Mouse (Mus musculus) large intestine, adult 2 months (tissue): ENCODE data around the gene Haus8. TPM values are rescaled to one million over a fixed set of nuclear protein-coding genes. Genes with fewer than 3 reads are reported as not detected.
"Not testable (repeated sequence)": the region's sequence is repeated elsewhere in the genome, so short reads cannot be mapped to it uniquely, and the experiment has no call there.

ENCODE experiments used
- DNase-seq: peaks from one replicate; pipeline ENCODE4 v3.0.0-alpha.2; 2012; ENCODE audit warnings: low read depth, low spot score
- WGBS: fragments of 180-500 bp; shearing (Covaris S2); methylation state at CpG from one replicate; pipeline ENCODE4 v1.1.7; 2018; 5-methylcytosine and 5-hydroxymethylcytosine counted together
- polyA plus RNA-seq: library from polyadenylated mRNA; depleted of rRNA; stranded (reverse); fragments of >200 nt; gene quantifications from 2 replicates; pipeline ENCODE4 v1.2.3, GENCODE M21; 2012; rRNA removed

The Haus8 gene
- polyA plus RNA-seq, result 6.6 and 8.5 TPM in 2 replicates

DNA sequence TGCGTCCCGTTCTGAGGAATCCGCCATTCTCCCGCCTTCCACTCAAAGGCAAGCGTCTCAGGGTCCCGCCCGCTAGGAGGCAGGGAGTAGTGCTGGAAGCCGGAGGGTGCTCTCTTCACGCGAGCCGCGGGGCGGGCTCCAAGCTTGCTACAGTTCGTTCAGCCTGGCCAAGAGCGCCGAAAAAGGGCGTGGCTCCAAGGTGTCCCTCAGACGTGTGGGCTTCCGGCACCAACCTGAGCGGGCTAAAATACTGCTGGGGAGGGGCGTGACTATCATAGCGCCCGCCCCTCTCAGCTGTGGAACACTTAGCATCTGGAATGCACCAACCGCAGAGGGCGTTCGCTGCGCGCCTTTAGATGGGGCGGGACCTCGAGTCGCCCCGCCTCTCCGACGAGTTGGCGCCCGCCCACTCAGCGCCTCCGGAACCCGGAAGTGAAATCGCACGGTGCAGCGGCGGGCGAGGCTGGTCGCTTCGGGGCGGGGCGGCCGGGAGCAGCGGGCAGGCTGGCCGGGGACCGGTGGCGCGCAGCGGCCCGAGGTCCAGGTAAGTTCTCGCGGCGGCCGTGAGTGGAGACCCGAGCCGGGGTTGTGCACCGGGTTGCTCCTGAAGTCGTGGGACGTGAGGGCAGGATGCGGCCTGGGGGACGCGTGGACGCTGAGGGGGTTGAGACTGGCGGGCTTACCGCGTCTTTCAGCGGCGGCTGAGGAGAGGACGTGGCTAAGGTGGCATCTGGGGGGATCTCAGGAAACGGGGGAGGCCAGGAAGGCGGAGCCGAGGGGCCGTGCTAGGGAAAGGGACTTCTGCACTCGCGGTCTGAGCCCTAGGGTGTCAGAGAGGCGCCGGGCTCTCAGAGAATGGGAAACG lies at the start of gene Haus8, which contains the start of gene Myo9b:
Gene Haus8, minus strand, starts transcription at position 649 of the 865 bp plus-strand sequence.
Gene Myo9b, plus strand, starts transcription at position 429 of the 865 bp plus-strand sequence.
- peak; percentile 93 for DNase-seq
- WGBS, result under 1% methylated on average over 84 of the region's 84 CpGs

DNA sequence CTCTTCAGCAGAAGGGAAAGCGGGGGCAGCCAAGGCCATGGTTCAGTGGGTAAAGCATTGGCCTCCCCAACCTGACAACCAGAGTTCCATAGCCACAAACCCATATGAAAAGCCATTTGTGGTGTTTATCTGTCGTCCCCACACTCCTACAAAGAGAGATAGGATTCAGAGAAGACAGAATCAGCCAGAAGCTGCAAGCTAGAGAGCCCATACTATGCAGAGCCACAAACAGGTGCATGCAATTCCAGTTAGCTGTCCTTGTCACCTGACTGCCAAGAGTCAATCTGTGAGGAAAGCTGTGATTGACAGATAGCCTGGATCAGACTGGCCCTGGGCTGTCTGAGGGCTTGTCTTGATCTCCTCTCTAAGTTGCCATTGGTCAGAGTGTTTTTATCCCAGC lies 47.0 kb upstream of the Haus8 start:
- 92% methylated on average over 2 of the region's 2 CpGs for WGBS
- not testable (repeated sequence) for DNase-seq

DNA sequence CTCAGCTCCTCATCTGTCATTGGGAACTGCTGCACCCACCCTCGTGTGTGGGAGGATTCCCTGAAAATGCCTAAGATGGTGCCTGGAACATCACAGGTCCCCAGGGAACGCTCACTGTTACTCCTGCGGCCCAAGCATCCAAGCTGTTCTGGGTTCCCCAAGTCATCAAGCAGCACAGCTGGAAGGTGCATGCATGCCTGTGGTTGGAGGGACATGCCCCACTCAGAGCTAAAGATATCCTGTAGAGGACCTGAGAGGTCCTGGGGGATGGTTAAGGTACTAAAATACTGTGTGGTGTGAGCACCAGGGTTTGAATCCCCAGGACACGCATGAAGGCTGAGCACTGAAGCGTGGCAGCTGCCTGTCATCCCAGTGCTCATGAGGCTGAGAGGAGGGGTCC lies 45.9 kb upstream of the Haus8 start:
- DNase-seq, result not testable (repeated sequence)
- 94% methylated on average over 5 of the region's 5 CpGs for WGBS

DNA sequence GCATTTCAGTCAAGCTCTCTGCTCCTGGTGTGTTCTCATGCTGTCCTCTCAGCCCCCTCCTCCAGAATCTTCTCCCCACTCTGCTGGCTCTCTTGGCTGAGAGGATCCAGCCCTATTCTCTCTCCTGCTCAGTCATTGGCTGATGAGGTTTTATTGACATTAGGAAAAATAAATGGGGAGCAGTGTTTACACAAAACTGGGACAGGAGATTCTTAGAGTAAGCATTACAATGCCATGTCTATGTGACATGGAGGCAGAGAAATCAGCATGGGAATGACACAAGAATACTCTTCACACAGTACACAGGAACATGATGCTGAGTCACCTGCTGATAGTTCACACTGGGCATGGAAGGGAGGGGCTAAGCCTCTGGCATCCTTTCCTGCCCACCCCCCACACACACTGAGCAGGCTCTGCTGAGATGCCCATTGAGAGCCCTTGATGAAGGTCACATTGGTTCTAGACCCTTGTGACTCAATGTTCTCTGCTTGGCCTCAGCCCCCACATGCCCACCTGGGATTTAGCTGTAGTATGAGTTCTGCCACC lies 43.8 kb upstream of the Haus8 start:
- no peak for DNase-seq

DNA sequence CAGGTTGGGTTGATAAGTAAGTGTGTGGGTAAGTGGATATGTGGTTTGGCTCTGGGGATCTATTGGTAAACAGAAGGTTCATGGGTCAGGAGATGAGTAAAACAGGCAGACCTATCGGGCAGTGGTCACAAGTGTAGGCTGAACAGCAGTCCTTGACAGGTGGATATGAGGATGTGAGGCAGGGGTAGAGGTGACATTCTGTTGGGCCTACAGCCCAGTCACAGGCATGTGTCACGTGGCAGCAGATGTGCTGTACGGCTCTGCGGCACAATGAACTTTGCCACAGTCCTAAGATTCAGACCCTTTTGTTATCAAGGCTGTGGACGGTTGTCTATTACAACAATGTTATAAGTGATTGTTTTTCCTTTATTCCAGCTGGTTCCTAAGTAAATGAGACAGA lies 43.2 kb upstream of the Haus8 start:
- whole genome bisulfite sequencing, result 89% methylated on average over 5 of the region's 5 CpGs
- no peak for DNase-seq

DNA sequence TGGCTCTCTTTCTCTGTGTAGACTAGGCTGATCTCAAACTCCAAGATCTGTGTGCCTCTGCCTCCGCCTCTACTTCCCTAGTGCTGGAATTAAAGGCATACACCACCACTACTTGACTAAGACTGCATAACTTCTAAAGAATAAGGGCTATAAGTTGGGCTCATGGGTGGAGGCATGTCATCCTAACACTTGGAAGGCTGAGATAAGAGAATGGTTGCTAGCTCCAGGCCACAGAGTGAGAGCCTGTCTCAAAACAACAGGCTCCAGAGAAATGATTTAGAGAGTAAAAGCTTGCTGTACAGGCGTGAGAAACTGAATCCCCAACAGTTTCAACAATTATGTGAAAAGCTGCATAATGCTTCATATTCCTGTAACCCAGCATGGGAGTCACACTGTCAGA lies 41.2 kb upstream of the Haus8 start:
- DNase-seq, result no peak
- WGBS, result 98% methylated on average over 2 of the region's 2 CpGs

DNA sequence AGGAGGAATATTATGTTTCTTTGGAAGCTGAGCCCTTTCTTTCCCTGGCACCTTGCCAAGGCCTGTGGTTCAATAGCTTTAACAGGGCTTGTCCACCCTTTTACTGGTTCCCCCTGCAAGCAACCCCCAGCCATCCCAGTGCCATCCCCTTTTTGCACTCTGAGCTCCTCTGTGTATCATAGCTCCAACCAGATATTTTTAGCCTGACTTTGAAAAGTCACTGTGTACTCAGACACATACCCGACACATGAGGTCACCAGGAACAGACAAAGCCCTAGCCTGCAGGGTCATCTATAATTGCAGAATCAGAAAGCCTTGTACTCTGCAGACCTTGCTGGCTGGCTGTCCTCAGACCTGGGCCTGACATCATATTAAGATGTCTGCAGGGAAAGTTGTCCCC lies 40.0 kb upstream of the Haus8 start:
- WGBS, result 63% methylated on average over 1 of the region's 1 CpGs

DNA sequence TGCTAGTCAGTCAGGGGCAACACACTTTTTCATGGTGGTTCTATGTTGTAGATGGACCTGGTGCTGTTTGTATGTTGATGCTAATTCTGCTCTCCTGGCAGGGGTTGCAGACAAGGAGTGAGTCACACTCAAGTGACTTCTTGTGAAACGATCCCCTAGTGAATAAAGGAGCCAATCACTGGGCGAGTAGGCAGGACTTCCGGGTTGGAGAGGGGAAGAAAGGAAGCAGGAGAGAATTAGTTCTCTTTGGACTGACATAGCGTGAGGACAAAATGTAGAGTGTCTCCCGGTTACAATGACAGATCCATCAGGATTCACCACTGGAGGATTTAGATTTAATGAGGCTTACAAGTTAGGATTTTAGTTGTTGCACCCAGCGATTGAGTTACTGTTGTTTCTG lies 37.7 kb upstream of the Haus8 start:
- DNase-seq, result no peak
- 63% methylated on average over 6 of the region's 6 CpGs for WGBS

More for the DNA sequence above, 40.0 kb upstream of the Haus8 start:
- DNase-seq, result no peak

DNA sequence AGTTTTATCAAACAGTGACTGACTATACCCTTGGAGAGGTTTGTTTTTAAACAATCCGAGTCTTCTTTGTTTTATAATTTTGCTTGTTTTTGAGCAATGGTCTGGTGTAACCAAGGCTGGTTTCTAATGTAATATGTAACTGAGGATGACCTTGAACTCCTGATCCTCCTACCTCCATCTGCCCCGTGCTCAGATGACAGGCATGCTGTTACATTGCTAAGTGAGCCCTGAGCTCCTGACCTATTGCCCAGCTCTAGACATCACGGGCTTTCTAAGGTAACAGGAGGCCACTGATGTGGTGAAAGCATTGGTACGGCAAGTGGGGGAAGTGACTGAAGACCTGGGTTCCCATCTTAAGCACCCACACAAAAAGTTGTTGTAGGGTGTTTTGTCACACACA lies 35.2 kb upstream of the Haus8 start:
- WGBS, result 72% methylated on average over 4 of the region's 4 CpGs
- DNase-seq, result no peak

DNA sequence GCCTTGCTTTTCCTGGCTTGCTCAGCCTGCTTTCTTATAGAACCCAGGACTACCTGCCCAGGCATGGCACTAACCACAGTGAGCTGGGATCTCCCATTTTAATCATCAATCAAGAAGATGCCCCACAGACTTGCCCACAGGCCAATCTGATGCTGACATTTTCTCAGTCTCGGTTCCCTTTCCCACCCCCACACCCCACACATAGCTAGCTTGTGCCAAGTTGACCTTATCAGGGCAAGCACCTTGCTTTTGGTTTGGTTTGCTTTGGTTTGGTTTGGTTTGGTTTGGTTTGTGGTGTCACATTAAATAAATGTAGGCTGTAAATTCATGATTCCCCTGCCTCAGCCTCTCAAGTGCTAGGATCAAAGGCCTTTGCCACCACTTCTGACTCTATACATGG lies 34.6 kb upstream of the Haus8 start:
- DNase-seq, result no peak
- 87% methylated on average over 1 of the region's 1 CpGs for WGBS

DNA sequence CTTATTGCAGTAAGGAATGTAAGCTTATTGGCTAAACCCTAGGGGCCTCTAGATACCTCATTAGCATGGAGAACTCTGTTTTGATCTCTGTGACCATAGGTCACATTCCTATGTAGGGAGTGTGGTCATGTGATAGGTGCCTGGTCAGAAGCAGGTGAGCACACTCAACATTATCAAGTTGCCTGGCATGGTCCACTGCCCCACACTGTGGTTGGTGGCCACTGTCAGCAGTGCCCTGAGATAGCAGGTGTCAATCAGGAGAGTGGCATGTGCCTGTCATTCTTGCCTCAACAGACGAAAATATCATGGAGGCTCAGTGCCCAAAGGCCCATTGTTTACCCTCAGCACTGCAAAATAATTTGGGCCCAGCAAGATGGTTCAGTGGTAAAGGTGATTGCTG lies 33.3 kb upstream of the Haus8 start:
- 68% methylated on average over 1 of the region's 1 CpGs for WGBS
- DNase-seq, result no peak

DNA sequence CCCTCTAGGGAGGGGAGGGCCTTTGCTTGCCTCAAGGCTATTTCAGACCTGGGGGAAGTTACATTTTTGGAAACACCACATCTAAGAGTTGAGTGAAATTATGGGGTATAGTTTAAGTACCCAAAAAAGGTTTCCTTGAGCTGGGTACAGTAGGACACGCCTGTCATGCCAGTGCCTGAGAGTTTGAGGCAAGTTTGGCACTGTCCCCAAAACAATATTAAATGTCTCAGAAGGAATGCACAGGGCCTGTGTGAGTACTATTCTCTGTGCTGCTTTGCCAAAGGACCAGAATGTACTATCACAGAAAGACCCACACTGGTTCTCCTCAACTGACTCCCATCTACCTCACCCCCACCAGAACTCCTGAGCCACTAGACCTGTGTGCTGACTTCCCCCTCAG lies 30.9 kb upstream of the Haus8 start:
- no peak for DNase-seq
- 82% methylated on average over 1 of the region's 1 CpGs for WGBS

DNA sequence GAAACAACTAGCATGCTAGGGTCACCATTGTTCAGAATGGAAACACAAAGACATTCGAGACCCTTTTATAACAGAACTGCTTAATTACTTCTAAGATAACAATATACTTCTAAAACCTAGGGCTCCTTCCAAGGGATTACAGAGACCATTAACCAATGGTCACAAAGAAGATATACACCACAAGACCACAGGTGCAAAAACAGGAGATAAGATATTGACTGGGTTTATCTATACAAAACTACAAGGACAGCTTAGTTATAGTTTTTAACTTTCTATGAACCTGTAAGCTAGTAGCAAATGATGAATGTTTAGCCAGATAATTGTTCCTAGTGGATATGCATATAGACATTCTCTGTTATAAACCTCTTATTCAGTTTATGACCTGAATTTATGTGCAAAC lies 30.1 kb upstream of the Haus8 start:
- WGBS, result 93% methylated on average over 1 of the region's 1 CpGs
- no peak for DNase-seq

DNA sequence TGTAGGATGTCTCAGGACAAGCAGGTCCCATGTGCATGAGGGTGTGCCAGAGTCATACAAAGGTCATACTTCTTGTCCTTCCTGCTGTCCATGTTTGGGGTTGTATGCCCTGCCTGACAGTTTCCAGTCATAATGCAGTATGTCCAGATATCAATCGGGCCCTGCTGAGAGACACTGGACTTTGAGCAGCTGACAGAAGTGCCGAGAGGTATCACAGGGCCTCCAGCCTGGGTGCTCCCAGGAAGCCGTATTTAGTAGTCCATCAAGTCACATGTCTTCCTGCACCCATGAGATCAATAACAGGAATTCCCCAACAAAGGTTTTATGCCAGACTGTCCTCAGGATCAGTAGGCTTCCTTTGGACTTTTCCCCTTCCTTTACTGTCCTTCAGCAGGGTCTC lies 27.0 kb upstream of the Haus8 start:
- DNase-seq, result no peak
- 71% methylated on average over 3 of the region's 3 CpGs for WGBS

DNA sequence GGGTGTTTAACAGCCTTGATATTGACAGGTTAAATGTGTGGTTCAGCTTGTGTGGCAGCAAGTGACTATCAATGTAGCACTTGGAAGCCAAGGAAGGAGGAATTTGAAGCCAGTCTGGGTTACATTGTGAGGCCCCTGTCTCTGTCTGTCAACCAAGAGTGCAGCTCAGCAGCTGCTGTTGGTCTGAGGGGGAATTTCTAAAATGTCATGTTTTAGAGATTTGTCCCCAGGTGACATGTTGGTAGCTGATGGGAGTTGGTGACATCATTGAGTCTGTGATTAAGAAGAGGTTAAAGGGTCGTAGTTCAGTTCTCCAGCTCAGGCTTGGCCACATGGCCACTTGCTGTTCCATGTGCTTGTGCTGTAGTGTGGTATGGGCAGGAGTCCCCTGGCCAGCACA lies 24.7 kb upstream of the Haus8 start:
- no peak for DNase-seq
- WGBS, result 89% methylated on average over 1 of the region's 1 CpGs

DNA sequence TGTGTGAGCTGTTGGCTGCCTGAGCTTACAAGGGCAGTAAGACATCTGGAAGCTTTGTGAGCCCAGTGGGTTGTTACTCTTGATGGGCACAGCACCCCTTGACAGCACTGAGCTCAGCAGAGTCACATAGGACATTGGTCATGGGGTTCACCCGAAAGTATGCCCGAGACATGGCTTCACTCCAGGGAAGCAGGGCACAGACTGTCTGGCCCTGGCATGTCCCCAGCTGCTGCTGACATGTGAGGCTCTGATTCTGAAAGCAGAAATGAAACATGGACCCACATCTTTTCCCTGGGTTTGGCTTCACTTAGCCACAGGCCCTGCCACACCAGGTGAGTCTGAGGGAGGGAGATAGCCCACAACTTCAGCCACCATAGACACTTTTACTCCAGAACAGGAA lies 24.1 kb upstream of the Haus8 start:
- DNase-seq, result no peak
- WGBS, result 90% methylated on average over 2 of the region's 2 CpGs

DNA sequence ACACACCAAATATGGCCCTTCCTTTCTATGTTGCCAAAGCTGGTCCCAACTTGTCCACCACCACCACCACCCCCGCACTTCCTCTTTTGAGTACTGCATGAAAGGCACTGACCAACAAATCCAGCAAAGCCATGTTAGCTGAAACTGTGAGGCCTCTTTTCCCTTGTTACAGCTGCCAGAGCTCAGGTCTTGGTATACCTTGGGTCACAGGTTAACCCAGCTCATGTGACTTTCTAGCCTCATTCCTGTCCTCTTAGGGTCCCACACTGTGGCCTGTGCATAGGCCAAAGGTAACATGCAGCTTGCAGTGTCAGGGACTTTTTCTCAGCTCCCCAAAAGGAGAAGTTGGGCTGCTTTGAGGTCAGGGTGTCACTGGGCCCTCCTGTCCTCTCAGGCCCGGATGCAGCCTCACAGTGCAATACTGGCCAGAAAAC lies 23.5 kb upstream of the Haus8 start:
- 79% methylated on average over 2 of the region's 2 CpGs for WGBS
- no peak for DNase-seq

DNA sequence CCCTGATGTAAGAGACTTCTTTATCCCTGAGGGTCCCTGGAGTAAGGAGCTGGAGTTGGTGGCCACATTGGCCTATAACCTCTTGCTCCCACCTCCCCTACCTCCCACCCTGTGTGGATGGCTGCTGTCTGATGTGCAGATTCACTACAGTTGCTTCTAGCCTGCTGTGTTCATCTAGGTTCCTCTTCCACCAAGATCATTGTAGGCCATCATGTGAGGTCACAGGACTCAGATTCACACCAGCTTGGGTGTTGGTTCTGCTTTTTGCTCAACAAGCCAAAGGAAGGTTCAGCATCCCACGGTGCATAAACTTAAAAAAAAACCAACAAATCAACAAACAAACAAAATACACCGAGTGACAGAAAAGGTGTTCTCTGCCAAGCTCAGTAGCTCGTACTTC lies 21.2 kb upstream of the Haus8 start:
- DNase-seq, result not testable (repeated sequence)
- 88% methylated on average over 3 of the region's 3 CpGs for WGBS

DNA sequence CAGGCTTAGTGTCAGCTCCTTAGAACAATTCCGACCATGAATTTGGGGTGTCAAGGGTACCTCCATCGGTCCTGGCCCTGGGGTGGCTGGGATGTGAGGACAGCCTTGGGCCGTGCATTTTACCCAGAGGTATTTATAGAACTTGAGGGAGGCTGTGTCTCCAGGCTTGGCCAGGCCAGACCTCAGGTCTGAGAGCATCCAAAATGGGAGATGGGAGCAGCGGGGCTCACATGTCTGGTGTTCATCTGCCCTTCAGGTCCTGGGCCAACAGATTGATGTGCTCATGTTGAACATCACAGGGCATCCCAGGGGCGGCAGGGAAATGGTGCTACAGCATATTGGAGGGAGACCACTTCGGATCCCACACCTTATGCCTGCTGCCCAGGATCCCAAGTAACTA lies 18.6 kb upstream of the Haus8 start:
- DNase-seq, result no peak
- 92% methylated on average over 6 of the region's 6 CpGs for WGBS

DNA sequence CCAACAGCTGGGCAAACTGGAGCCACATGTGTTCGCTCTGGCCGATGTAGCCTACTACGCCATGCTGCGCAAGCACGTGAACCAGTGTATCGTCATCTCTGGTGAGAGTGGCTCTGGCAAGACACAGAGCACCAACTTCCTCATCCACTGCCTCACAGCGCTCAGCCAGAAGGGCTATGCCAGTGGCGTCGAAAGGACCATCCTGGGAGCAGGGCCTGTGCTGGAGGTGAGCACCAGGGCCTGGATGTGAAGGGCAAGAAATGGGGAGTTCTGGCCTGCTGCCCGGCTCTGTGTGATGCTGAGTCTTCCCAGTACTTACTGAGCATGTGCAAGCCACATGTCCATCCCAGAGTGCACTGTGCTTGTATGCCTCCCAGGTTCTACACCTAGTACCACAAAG lies 18.2 kb upstream of the Haus8 start:
- no peak for DNase-seq
- WGBS, result 92% methylated on average over 10 of the region's 10 CpGs

DNA sequence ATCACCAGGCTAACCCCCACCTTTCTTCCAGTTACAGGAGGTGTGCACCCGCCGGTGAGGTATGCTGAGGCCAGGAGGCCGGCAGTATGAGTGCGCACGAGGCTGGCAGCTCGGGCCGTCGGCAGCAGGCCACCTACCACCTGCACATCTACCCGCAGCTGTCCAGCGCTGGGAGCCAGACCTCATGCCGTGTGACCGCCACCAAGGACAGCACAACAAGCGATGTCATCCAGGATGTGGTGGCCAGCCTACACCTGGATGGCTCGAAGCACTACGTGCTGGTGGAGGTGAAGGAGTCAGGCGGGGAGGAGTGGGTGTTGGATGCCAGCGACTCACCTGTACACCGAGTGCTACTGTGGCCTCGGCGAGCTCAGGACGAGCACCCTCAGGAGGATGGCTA lies 17.5 kb upstream of the Haus8 start:
- no peak for DNase-seq
- WGBS, result 94% methylated on average over 21 of the region's 21 CpGs
